9 mouse cellular contexts compared by ENCODE assay signal in genomic region chr10:126929543-126929942, GRCm38 (mm10). TPM values are rescaled to one million over a fixed set of nuclear protein-coding genes. Genes with fewer than 3 reads are reported as not detected.
DNase-seq lines count a peak whose midpoint lies in the region; ATAC-seq and TF ChIP-seq lines count a peak whose summit lies in the region.
"Had no signal": no experiment of that assay in that cellular context is flagged by ENCODE, and none has a peak within 500 bp of the region (broad histone marks: within the 10 kb centered on the region; RNA-seq: fewer than 3 reads in every experiment).

No protein-coding gene starts in this region.

- no peak for ATAC-seq in limb, embryonic 12.5 days (ENCODE audit: insufficient number of reproducible peaks, insufficient read depth, low FRiP score, low TSS enrichment, low read depth)
- no peak for ATAC-seq in embryonic facial prominence, embryonic 13.5 days (ENCODE audit: insufficient number of reproducible peaks, insufficient read depth, low FRiP score, low TSS enrichment, low read depth)
- ATAC-seq in midbrain, postnatal 0 days (ENCODE audit: low FRiP score): peak; percentile 53; the same call in 1 of the 2 replicates

- H3K9me3 ChIP-seq in limb, embryonic 12.5 days: no peaks in the 10 kb centered on the region
- no peaks in the 10 kb centered on the region for H3K9me3 ChIP-seq in limb, embryonic 10.5 days (replicated peaks)
- no peaks in the 10 kb centered on the region for H3K9me3 ChIP-seq in embryonic facial prominence, embryonic 13.5 days
- no peaks in the 10 kb centered on the region for H3K9me3 ChIP-seq in midbrain, postnatal 0 days (ENCODE audit: low read length)

- H3K9ac ChIP-seq in limb, embryonic 12.5 days (replicated peaks): no peak overlapping the region
- H3K9ac ChIP-seq in embryonic facial prominence, embryonic 13.5 days: peak overlapping the region; percentile 27; the same call in 1 of the 2 replicates
- H3K9ac ChIP-seq in midbrain, postnatal 0 days (replicated peaks; ENCODE audit: low read length, poor library complexity, severe bottlenecking): no peak overlapping the region

- no peak for TF ChIP-seq CTCF in midbrain, postnatal 0 days (IDR thresholded peaks at IDR 0.05)

- H3K4me3 ChIP-seq in limb, embryonic 12.5 days (replicated peaks): no peak overlapping the region
- H3K4me3 ChIP-seq in limb, embryonic 10.5 days: no peak overlapping the region
- no peak overlapping the region for H3K4me3 ChIP-seq in embryonic facial prominence, embryonic 13.5 days
- H3K4me3 ChIP-seq in midbrain, postnatal 0 days (ENCODE audit: low read depth, low read length): no peak overlapping the region

- peak; percentile 91 for DNase-seq in heart, adult 11 months
- no peak for DNase-seq in heart, postnatal 14 days
- no peak for DNase-seq in limb, embryonic 10.5 days (ENCODE audit: low spot score)
- peak; percentile 71 for DNase-seq in midbrain, postnatal 0 days (ENCODE audit: low spot score)
- no peak for DNase-seq in gastrocnemius, postnatal 10 days
- DNase-seq in layer of hippocampus, adult 8-10 months (ENCODE audit: low spot score in 2 of 2): no peak
- DNase-seq: cerebellum, adult 11 months had no signal

- intact Hi-C loops in heart, postnatal 14 days (cut with DNase I): no loop called here

- no peaks in the 10 kb centered on the region for H3K36me3 ChIP-seq in limb, embryonic 12.5 days
- no peaks in the 10 kb centered on the region for H3K36me3 ChIP-seq in limb, embryonic 10.5 days
- no peaks in the 10 kb centered on the region for H3K36me3 ChIP-seq in embryonic facial prominence, embryonic 13.5 days
- no peaks in the 10 kb centered on the region for H3K36me3 ChIP-seq in midbrain, postnatal 0 days (ENCODE audit: insufficient read depth, low read length)

- peaks cover 58% of the 10 kb centered on the region for H3K4me1 ChIP-seq in limb, embryonic 12.5 days (replicated peaks)
- peaks cover 53% of the 10 kb centered on the region for H3K4me1 ChIP-seq in limb, embryonic 10.5 days
- peaks cover 70% of the 10 kb centered on the region for H3K4me1 ChIP-seq in embryonic facial prominence, embryonic 13.5 days
- H3K4me1 ChIP-seq in midbrain, postnatal 0 days (ENCODE audit: insufficient read depth, low read length): peaks cover 16% of the 10 kb centered on the region

- WGBS in limb, embryonic 12.5 days: 53% methylated on average over 3 of the region's 3 CpGs
- 60% methylated on average over 3 of the region's 3 CpGs for WGBS in limb, embryonic 10.5 days
- 41% methylated on average over 3 of the region's 3 CpGs for WGBS in embryonic facial prominence, embryonic 13.5 days
- WGBS in midbrain, postnatal 0 days: 14% methylated on average over 3 of the region's 3 CpGs

- H3K4me2 ChIP-seq in limb, embryonic 12.5 days: peak overlapping the region; percentile 90; the same call in 1 of the 2 replicates
- peak overlapping the region; percentile 93 for H3K4me2 ChIP-seq in embryonic facial prominence, embryonic 13.5 days
- H3K4me2 ChIP-seq in midbrain, postnatal 0 days (ENCODE audit: low read depth, low read length, poor library complexity, severe bottlenecking): peak overlapping the region; percentile 98; the same call in 1 of the 2 replicates

- H3K27ac ChIP-seq in limb, embryonic 12.5 days: peak overlapping the region; percentile 98
- H3K27ac ChIP-seq in limb, embryonic 10.5 days: no peak overlapping the region
- peak overlapping the region; percentile 100 for H3K27ac ChIP-seq in embryonic facial prominence, embryonic 13.5 days
- peak overlapping the region; percentile 73 for H3K27ac ChIP-seq in midbrain, postnatal 0 days (ENCODE audit: low read depth, low read length)

- H3K27me3 ChIP-seq in limb, embryonic 12.5 days: peaks cover 4% of the 10 kb centered on the region; the same call in 1 of the 2 replicates
- H3K27me3 ChIP-seq in limb, embryonic 10.5 days (ENCODE audit: low read depth, poor library complexity, severe bottlenecking): peaks cover 40% of the 10 kb centered on the region
- H3K27me3 ChIP-seq in embryonic facial prominence, embryonic 13.5 days: no peaks in the 10 kb centered on the region
- no peaks in the 10 kb centered on the region for H3K27me3 ChIP-seq in midbrain, postnatal 0 days (ENCODE audit: insufficient read depth, low read length)

RNA-seq across cellular contexts. Expression of gene Atp23, which starts 28.4 kb away (rescaled TPM):
- 1 to 10 TPM; 3.8 to 3.9 TPM for total RNA-seq in heart, postnatal 14 days (2021)
- polyA plus RNA-seq in limb, embryonic 12.5 days (2016; fragmentation: Nextera tagmentation; extraction: Ambion mirVana): 22.9 TPM in 2 replicates
- 19.3 and 23.6 TPM in 2 replicates for polyA plus RNA-seq in limb, embryonic 10.5 days (2016; fragmentation: Nextera tagmentation; extraction: Ambion mirVana)
- 19.7 and 19.9 TPM in 2 replicates for polyA plus RNA-seq in embryonic facial prominence, embryonic 13.5 days (2015; fragmentation: Nextera tagmentation; extraction: Ambion mirVana)
- 13.2 and 17.4 TPM in 2 replicates for total RNA-seq in midbrain, postnatal 0 days (2014; rRNA removed)
- 18.4 and 19.1 TPM in 2 replicates for polyA plus RNA-seq in midbrain, postnatal 0 days (2015; fragmentation: Nextera tagmentation; extraction: Ambion mirVana)
- total RNA-seq in gastrocnemius, postnatal 10 days (2021): 1 to 10 TPM; 2.9 to 4.2 TPM
- 10 to 100 TPM in 3 of 4 experiments, 1 to 10 TPM in 1; 7.5 to 11.2 (median 10.5) TPM for total RNA-seq in layer of hippocampus, adult 8-10 months (2022)

RNA-seq across cellular contexts. Expression of gene Ctdsp2, which starts 49.0 kb away (rescaled TPM):
- total RNA-seq in heart, postnatal 14 days (2021): 100 to 1,000 TPM; 104 to 122 TPM
- polyA plus RNA-seq in limb, embryonic 12.5 days (2016; fragmentation: Nextera tagmentation; extraction: Ambion mirVana): 74.6 and 89.2 TPM in 2 replicates
- 45.9 and 59.0 TPM in 2 replicates for polyA plus RNA-seq in limb, embryonic 10.5 days (2016; fragmentation: Nextera tagmentation; extraction: Ambion mirVana)
- polyA plus RNA-seq in embryonic facial prominence, embryonic 13.5 days (2015; fragmentation: Nextera tagmentation; extraction: Ambion mirVana): 84.8 and 87.4 TPM in 2 replicates
- 50.1 and 54.6 TPM in 2 replicates for total RNA-seq in midbrain, postnatal 0 days (2014; rRNA removed)
- polyA plus RNA-seq in midbrain, postnatal 0 days (2015; fragmentation: Nextera tagmentation; extraction: Ambion mirVana): 10.2 and 11.2 TPM in 2 replicates
- total RNA-seq in gastrocnemius, postnatal 10 days (2021): 100 to 1,000 TPM; 135 to 155 TPM
- 100 to 1,000 TPM; 104 to 120 (median 111) TPM for total RNA-seq in layer of hippocampus, adult 8-10 months (2022)

Comparison
In these comparisons a context has a peak if more than half of its experiments do, and no peak if none do; other contexts are left out.
1. DNase-seq: peak in heart, adult 11 months (single experiment) and midbrain, postnatal 0 days (single experiment); none in heart, postnatal 14 days (0 of 2), limb, embryonic 10.5 days (single experiment), gastrocnemius, postnatal 10 days (single experiment) and layer of hippocampus, adult 8-10 months (0 of 2).
2. Peak in every context shown above with its lines, with median percentiles within 50 percentile points of each other: H3K4me2 ChIP-seq.